Mouse (Mus musculus) urinary bladder, adult 2 months (tissue): ENCODE measurements around the gene Galnt7. TPM values are rescaled to one million over a fixed set of nuclear protein-coding genes. Genes with fewer than 3 reads are reported as not detected.

ENCODE experiments used
- DNase-seq: peaks from one replicate; pipeline ENCODE4 v3.0.0; 2022; ENCODE audit warnings: low spot score
- polyA plus RNA-seq: library from polyadenylated mRNA; depleted of rRNA; stranded (reverse); fragments of >200 nt; gene quantifications from 2 replicates; pipeline ENCODE4 v1.2.3, GENCODE M21; 2012; rRNA removed

Gene Galnt7
- polyA plus RNA-seq = 13.2 and 13.4 TPM in 2 replicates

- DNase-seq = peak; percentile 59
Observed at GRCm38 (mm10) chr8:57652456-57653055, at the start of gene Galnt7. TSS of gene Galnt7 (minus strand) at chr8:57653032.

DNA sequence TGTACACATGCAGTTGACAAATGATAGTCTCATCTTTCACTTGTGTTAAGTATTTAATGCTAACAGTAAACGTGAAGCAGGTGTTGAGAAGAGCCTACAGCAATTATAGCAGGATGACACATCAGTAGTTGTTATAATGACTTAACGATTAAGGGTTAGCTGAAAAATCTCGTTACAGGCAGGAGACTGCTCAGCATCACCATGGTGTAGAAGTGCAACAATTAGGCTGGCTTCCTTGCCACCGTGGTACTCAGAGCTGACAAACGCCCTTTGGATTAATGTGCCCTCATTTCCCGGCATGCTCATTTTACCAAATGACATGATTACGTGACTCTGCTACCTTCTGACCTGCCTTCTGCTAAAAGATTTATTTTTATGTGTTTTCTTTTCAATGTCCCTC lies 35.8 kb upstream of the Galnt7 start:
- no peak for DNase-seq

DNA sequence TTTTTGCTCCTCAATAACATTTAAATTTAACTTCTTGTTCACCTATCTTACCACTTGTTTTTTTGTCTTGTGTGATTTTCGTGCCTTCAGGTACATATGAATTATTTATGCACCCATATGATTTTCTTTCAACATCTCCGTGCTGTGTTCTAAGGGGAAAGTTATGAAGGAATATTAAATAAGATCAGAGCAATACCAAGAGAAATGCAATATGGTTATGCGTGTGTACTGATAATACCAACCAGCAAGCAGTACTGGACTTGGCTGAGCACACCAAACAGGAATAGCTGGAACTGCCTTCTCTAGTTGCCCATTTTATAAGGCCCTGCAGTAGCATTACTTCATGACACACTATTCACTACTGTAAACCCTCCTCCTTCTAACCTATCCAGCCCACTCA lies 33.0 kb upstream of the Galnt7 start:
- no peak for DNase-seq

GRCm38 (mm10) chr8:57680044-57680443 lies 27.2 kb upstream of the Galnt7 start:
- DNase-seq = no peak

- no peak for DNase-seq
Observed at GRCm38 (mm10) chr8:57664121-57664520, 11.3 kb upstream of the Galnt7 start.

DNA sequence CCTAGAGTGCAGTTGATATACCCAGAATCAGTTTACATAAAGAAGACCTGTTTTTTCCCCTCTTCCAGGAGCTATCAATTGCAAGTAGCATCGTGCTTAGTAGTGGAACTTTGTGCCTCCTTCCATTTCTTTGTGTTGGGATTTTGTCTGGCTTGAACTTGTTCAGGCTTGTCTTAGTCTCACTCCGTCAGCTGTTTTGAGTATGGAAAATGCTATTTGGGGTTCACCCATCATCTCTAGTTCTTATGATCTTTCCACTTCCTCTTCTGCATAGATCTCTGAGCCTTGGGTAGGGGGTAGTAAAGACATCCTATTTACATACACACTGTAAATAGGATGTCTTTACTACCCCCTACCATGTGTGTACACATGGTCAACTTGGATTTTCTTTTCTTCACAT lies 7.2 kb upstream of the Galnt7 start:
- DNase-seq = no peak

GRCm38 (mm10) chr8:57656446-57656845 lies 3.6 kb upstream of the Galnt7 start:
- DNase-seq = no peak

GRCm38 (mm10) chr8:57654146-57654545 lies 1.3 kb upstream of the Galnt7 start:
- DNase-seq = no peak

DNA sequence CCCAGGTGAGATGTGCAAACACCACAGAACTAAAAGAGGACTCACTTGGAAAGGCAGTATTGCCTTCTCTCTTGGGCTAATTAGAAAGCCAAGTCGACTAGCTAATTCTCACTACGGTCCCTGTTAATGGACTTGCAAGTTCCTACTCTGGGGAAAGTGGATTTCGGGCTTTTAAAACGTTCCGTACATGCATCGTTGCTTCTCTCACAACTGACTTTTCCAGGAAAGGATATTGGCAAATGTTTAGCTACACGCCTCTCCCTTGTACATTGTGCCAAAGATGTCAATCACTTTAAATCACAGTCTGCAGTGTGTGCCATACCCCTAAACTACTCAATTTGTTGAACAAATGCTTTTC lies 915 bp upstream of the Galnt7 start:
- no peak for DNase-seq

DNA sequence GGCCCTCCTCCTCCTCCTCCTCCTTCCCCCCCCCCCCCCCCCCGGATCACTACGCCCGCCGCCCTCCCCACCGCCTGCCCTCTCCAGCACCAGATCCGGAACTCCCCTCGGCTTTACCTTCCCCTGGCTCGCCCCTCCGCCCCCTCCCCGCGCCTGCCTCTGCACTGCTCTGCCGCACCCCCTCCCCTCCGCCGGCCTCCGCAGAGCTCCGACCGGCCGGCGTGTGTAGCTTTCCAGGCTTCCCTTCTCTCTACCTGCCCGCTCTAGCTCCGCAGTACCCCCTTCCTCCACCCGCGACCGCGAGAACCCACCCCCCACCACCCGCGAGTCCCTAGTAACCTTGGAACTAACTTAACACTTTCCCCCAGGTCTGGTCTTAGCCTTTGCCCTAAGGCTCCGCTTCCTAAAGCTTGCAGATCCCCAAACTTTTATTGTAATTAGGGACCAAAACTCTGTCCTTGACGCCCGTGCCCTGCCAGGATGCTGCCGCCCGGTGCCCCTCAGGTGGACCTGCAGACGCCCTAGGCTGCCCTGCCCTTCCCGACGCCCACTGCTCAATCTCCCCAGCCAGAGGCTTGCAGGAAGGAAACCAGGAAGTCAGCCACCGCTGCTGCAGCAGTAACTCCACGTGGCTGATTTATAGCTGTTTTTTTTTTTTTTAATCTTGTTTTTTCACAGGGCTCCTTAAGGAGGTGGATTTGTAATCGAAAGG lies 380 bp upstream of the Galnt7 start:
- DNase-seq = peak; percentile 41

GRCm38 (mm10) chr8:57651689-57652455 lies 960 bp downstream of the Galnt7 start:
- DNase-seq = peak; percentile 83

DNA sequence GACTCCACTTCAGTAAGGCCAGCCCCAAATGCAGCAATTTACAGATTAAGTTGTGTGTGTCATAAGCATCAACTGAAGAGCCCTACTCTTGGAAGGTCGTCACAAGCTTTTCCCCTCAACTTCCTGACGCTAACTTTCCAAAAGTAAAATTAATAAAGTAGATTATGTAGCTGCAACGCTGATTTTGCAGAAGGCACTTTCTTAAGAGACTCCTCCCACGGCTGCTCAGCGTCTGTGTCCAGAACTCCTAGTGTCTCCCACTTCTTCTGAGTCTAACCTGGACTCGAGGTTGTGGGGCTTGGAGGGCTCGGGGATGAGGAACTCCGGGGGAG lies 1.5 kb downstream of the Galnt7 start:
- DNase-seq = no peak

DNA sequence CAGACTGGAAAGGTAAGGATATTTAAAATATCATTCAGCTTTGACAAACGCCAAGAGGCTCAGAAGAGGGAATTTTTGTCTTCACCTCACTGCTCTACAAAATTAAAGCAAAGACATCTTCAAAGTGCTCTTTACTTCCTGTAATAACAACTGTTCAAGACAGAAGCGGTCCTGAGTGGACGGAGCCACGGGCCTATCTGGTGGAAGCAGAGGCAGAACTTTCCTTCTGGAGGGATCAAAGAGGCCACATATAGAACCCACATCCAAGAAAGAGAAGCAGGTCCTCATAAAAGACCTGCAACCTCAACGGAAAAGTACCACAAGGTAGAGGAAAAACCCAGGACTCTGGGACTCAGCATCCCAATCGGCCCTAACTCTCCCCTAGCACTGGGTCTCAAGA lies 2.6 kb downstream of the Galnt7 start:
- DNase-seq = no peak

- DNase-seq = no peak
Observed at GRCm38 (mm10) chr8:57647566-57647965, 5.3 kb downstream of the Galnt7 start.

GRCm38 (mm10) chr8:57644281-57644680 lies 8.6 kb downstream of the Galnt7 start:
- no peak for DNase-seq

DNA sequence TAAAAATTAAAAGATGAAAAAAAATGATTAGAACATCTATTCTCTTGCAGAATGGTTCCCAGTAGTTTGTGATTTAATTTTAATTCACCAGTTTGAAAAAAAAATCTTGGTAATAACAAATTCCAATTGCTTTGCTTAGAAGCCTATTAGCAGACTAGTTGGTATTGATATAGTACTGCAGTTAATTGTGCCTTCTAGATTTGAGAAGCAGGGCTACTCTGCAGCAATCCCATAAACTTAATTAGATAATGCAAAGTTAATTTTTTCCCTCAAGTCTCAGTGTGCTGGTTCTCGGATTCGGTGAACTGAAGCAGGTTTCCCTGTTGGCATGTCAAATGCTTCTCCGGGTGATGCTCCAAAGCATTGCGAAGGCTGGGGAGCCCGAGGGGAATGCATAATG lies 10.1 kb downstream of the Galnt7 start:
- DNase-seq = no peak

- DNase-seq = no peak
Observed at GRCm38 (mm10) chr8:57638925-57639324, 13.9 kb downstream of the Galnt7 start.

GRCm38 (mm10) chr8:57637599-57638280 lies 15.1 kb downstream of the Galnt7 start:
- DNase-seq = no peak

GRCm38 (mm10) chr8:57636698-57637097 lies 16.1 kb downstream of the Galnt7 start:
- no peak for DNase-seq

- no peak for DNase-seq
Observed at GRCm38 (mm10) chr8:57636281-57636680, 16.6 kb downstream of the Galnt7 start.

DNA sequence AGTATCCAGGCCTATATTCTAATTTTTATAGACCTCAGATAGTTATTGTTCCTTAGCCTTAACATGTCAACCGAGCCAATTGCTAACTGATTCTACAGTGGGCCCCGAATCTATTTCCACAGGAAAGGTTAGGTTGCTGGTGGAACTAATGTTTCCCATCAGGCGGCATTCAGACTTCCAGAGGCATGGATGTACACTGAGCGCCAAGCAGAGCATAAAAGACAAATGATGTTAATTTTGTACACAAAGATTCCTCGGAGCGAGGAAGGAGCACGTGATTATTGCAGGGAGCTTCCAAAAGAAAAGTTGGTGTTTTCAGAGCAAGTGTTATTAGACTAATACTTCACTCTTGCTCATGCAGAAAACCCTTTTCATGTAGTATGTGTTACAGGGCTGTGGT lies 21.1 kb downstream of the Galnt7 start:
- DNase-seq = no peak

DNA sequence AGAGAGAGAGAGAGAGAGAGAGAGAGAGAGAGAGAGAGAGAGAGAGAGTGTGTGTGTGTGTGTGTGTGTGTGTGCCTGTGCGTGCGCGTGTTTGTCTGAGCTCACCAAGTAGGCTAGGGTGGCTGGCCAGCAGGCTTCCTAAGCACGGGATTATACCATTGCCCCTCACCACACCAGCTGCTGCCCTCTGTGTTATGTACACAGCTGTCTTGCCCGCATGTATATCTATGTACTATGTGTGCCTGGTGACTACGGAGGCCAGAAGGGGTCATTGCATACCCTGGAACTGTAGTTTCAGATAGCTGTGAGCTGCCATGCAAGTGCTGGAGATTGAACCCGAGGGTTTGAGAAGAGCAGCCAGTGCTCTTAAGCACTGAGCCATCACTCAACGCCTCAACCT lies 22.7 kb downstream of the Galnt7 start:
- no peak for DNase-seq
